Mouse (Mus musculus): ENCODE data around the gene Tor4a.

Gene Tor4a

GRCm38 (mm10) chr2:25196172-25196954 lies at the start of gene Tor4a:
Gene Tor4a (minus strand): TSS chr2:25196886.
- peak; percentile 93 to 94 for DNase-seq

- DNase-seq = no peak
Observed at GRCm38 (mm10) chr2:25244144-25244543, 47.5 kb upstream of the Tor4a start.

DNA sequence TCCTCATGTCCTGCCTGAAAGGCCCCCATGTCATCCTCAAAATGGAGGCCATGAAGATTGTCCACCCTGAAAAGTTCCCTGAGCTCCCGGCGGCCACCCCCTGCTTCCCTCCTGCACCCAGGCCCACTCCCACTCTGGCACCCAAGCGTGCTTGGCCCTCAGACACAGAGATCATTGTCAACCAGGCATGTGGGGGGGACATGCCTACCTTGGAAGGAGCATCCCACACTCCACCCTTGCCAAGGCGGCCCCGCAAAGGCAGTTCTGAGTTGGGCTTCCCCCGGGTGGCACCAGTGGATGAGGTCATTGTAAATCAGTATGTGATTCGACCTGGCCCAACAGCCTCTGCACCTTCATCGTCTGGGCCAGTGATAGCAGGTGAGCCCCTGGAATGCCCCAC lies 46.7 kb upstream of the Tor4a start:
- no peak for DNase-seq

- no peak for DNase-seq
Observed at GRCm38 (mm10) chr2:25242101-25242506, 45.4 kb upstream of the Tor4a start, which contains the start of the genes Rnf208 and Cysrt1. Gene Rnf208 (plus strand): TSS chr2:25242255. Gene Cysrt1 (minus strand): TSS chr2:25242452.

DNA sequence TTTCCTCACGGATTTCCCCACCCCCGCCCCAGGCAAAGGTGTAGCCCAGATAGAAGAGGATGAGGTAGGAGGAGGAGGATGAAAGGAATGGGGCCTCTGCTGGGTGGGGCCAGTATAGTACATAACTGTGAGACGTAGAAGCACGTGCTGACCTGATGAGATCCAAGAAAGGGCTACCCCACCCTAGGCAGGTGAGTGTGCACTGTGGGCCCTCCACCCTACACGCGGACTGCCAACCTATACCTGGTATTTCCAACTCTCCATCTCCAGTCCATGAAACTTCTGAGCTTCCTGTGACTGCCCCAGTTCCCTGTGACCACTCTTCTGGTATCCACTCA lies 44.7 kb upstream of the Tor4a start:
- no peak for DNase-seq

DNA sequence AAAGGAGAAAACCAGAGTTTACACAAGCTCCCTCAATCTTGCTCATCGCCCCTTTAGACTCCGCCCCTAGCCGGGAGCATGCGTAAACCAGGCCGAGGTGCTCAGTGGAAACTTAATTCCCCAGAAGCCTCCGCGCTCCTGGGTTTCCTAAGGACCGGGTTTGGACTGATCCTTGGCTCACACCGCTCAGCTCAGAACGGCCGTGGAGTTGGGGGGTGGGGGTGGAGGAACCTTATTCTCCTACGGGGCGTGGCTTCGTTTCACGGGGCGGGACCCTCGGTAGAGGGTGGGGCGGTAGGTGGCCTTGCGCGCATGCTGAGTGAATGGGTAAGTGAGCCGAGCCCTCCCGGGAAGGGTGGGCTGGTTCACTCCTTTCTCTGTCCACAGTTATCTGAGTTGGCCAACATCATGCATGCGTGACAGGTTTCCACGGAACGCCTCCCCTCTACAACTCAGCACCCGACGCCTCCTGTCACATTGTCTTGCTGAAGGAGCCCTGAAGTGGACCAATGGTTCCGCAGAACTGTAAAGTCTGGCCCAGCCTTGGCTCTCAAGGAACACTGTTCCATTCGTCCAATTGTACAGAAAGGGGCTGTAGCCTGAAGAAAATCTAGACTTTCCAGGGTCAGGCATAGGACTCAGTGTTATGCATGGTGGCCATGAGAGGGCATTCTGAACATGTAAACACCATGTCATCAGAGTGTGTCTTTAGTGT lies 44.2 kb upstream of the Tor4a start:
- DNase-seq = peak; percentile 82 to 88

DNA sequence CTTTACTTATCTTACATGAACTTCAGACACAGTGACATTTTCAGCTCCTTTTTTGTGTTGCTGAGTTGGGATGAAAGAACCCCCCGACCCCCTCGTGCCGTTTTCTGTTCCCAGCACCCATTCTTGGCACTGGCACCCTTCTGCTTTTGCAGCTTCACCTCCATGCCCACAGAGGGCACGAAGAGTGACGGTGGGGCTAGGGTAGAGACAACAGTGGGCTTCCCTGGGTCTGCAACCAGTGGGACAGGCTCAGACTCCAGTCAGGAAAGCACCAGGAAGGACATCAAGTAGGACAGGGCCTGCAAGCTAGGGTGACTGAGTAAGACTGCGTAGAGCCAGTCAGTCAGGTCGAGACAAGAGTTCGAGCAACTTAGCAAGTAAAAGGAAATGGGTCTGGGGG lies 43.6 kb upstream of the Tor4a start:
- no peak for DNase-seq

DNA sequence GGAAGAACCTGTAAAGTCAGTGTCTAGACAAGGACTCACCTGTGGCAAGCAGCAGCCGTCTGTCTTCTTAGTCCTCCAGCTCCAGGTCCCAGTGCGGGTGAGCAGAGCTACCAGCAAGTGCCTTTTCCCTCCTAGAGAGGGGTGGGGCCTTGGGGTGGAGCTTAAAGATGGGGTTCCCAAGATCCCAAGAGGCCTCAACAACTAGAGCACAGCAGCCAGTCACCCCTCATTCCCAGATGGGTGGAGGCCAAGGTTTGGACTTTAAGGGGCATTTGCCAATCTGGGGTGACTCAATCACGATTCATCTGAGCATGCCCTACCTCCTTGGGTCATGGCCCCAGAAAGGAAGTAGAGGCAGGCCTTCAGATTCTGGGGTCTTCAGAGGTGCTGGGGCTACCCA lies 43.1 kb upstream of the Tor4a start:
- DNase-seq = no peak

DNA sequence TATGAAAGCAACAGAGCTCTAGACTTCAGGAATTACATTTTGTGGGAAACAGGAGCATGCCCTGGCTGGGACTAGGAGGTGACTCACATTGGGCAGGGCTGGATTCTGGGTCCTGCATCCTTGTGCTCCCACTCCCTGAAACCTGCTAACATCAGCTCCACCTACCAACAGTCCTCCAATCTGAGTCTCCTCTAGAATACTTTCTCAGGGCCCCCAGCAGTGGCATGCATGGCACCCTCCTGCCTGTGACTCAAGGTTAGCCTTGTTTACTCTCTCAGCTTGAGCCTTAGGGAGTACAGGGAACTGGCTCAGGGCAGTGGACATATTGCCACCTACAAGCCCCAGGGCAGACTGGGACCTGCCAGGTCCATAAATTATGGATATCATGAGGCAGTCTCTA lies 41.4 kb upstream of the Tor4a start:
- peak in 1 of 2 experiments; percentile 17 for DNase-seq

DNA sequence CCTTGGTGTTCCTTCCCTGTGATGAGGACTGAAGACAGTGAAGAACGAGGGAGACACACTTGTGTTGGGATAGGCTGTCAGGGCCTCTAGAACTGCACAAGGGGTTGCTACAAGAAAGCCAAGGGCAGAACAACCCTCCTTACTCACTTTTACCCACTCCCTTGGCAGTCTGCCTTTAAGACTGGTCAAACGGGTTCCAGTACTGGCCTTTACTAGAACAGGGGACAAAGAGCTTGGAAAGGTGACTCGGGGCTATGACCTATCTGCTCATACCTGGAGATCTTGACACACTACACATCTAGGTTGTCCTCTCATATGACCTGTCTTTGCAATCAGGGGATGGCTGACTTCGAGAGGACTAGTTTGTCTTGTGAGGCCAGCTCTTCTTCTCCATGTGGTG lies 40.8 kb upstream of the Tor4a start:
- peak; percentile 81 to 89 for DNase-seq

DNA sequence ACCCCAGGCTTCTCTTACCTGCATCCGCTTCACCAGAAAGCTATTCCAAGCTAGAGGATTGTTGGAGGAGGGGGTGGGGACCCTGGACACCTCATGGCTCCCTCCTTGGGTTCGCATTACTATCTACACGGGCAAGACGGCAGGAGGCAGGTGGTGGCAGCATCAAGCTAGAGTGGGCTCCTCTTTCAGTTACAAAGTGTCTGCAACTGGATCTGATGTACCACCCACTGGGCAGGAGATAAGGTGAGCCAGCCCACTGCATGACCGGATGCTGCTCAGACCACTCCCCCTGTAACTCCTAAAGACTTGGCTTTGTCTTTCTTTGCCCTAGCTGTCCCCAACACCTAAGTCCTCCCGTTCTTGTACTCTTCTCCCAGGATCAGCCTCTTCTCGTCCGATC lies 39.9 kb upstream of the Tor4a start, which contains the start of gene Rnf224:
Gene Rnf224, minus strand, starts transcription at position 174 of the 400 bp plus-strand sequence.
- no peak for DNase-seq

DNA sequence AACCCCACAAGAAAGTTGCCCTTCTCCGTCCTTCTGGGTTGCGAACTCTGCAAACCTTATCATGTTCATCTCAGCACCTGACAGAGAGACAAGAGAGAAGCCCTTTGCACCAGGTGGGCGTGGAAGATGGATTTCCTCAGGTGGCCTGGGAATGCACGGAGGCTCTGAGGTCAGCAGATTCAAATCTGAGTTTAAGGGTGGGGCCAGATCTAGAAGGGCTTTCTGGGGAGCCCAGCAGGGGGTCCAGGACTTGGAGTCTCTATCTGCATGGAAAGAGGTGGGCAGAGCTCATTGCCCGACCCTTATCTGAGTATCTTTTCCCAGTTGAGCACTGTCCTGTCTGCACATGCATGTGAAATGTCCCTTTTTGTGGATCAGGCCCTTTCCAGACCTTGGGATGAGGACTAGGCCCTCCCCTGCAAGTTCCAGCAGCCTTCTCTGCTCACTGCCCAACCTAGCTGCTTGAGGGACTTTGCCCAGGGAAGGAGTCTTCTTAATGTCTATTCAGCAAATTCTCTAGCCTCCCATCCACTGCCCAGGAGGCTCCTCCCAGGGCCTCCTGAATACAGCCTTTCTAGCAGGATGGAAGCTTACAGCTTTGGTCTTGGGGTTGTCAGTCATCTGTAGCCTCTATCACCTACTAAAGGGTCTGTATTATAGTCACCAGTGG lies 38.0 kb upstream of the Tor4a start:
- DNase-seq = no peak

DNA sequence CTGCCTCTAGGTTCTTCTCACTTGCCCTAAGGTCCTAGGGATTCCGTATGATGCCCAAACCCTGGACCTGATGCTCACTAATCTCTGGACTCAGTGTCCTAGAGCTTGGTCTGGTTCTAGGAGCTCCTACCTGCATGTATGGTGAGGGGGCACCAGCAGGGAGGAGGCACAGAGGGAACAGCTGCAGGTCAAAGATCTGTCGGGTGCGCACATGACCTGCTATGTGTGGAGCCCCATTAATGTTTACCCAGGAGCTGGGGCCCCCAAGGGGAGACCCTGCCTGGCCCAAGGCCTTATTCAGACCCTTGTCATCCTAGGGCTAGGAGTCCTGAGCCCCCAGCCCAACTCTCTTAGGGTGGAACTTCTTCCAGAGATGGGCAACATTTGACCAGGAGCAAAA lies 37.4 kb upstream of the Tor4a start, which contains the start of gene Slc34a3:
Gene Slc34a3, minus strand, starts transcription at position 315 of the 400 bp plus-strand sequence.
- DNase-seq = no peak

DNA sequence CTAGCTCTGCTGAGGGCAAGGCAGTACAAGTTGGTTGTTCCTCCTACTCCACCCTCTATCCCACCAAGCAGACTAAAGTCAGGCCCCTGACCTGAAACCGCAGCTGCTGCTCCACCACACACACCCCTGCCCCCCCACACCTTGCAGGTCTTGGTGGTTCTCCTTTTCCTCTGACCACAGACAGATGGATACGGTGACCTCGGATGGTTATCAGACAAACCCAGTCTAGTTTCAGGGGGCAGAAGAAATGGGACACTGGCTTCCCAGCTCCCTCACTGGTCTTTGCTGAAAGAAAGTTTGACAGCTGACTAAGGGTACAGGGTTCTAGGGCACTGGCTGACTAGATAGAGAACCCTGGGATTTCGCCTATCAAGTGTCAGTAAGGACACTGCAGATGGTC lies 36.7 kb upstream of the Tor4a start:
- DNase-seq = no peak

DNA sequence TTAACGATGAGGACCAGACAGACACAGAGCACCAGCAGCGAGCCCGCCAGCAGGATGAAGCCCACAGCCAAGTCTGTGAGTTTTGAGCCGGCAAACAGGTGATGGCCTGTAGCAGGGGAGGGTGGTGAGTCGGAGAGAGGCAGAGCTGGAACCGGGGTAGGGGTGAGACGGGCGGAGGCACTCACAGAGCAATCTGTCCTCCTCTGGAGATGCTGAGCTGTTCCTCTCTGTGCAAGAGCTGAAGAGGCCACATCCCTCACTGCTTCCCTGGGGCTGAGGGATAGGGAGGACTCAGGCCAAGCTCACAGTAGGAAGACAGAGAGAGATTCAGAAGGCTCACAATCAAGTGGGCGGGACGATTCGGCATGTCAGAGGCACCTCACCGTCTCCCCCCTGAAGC lies 34.4 kb upstream of the Tor4a start:
- DNase-seq = no peak

DNA sequence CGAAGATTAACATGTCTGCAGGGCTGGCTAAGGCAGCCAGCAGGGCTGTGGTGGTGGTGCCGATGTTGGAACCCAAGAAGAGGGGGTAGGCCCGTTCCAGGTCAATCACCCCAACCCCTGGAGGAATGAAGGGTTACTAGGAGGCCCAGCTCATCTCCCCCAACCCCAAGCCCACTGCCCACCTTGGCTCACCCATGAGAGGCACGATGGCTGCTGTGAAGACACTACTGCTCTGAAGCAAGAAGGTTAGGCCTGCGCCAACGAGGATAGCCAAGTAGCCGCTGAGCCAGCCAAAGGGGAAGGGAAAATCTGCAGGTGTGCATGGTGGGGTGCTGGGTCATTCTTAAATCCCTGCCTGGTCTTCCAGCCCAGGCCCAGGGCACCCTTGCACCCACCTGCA lies 33.9 kb upstream of the Tor4a start:
- no peak for DNase-seq

DNA sequence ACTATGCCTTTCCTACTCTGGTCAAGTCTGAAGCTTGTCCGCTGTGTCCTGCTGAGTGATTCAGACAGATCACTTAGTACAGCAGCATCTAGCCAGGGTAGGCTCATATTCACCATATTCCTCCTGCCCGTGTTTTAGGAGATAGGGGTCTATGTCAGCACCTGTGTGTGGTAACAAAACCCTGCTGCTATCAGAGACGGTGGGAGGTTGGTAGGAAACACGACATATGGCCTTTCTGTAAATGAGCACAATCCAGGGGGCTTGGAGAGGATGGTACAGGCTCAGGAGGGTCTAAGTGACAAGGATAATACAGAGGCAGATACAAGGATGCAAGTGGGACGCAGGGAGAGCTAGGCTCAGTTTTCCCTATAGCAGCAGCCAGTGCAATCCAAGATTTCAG lies 32.9 kb upstream of the Tor4a start:
- no peak for DNase-seq

- no peak for DNase-seq
Observed at GRCm38 (mm10) chr2:25228995-25229530, 32.4 kb upstream of the Tor4a start.

DNA sequence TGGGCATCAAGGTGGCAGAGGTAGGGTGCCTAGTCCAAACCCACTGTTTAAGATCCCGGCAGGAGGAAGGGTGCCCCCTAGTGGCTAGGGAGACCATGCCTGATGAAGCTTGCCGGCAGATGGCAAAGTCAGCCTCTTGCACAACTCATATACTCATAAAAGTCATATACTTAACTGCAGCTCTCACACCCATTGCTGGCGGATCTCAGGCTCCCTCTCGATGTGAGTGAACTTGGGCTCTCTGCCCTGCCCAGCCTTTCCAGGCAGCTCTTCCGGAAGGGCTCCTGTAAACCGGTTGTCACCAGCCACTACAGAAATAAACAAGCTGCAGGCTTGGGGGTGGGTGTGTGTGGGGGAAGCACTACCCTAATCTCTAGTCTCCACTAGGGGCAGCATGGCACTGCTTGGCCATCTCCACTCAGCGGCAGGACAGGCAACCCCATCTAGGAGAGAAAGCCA lies 31.8 kb upstream of the Tor4a start:
- peak; percentile 90 to 94 for DNase-seq

- no peak for DNase-seq
Observed at GRCm38 (mm10) chr2:25227406-25227805, 30.7 kb upstream of the Tor4a start.

GRCm38 (mm10) chr2:25226864-25227263 lies 30.2 kb upstream of the Tor4a start:
- no peak for DNase-seq

- peak in 1 of 2 experiments; percentile 19 for DNase-seq
Observed at GRCm38 (mm10) chr2:25225811-25226379, 29.2 kb upstream of the Tor4a start.
